Comparison of ENCODE assay signal across 29 mouse cellular contexts in the genomic region with DNA sequence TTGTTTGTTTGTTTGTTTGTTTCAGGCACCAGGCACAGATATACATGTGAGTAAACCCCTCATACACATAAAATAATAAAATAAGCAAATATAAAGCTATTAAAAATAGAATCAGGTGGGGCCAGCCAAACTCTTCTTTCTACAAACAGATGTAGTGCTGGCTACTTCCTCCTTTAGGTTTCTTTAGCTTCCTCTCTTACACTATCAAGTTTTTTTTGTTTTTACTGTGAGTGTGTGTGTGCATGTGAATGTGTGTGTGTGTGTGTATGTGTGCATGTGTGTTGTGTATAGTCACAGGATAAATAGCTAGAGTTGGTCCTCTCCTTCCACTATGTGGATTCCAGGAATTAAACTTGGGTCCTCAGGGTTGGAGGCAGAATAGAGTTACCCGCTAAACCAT. TPM values are rescaled to one million over a fixed set of nuclear protein-coding genes. Genes with fewer than 3 reads are reported as not detected.
DNase-seq lines count a peak whose midpoint lies in the region; TF ChIP-seq lines count a peak whose summit lies in the region.
"Had no signal": no experiment of that assay in that cellular context is flagged by ENCODE, and none has a peak within 500 bp of the region (broad histone marks: within the 10 kb centered on the region; RNA-seq: fewer than 3 reads in every experiment).

No protein-coding gene starts in this region.

- TF ChIP-seq RAD21 in MEL (IDR thresholded peaks at IDR 0.05; ENCODE audit: low read depth, low read length) = no peak

- H3K9me3 ChIP-seq in MEL (replicated peaks; ENCODE audit: insufficient read depth, low read length) = no peaks in the 10 kb centered on the region
- H3K9me3 ChIP-seq: G1E had no signal

- no peaks in the 10 kb centered on the region; a peak in 1 of 4 replicates for H3K4me1 ChIP-seq in MEL (ENCODE audit: control insufficient read depth in 1 of 2, insufficient read depth in 2 of 2, low read length in 2 of 2)
- no peaks in the 10 kb centered on the region for H3K4me1 ChIP-seq in cerebellum, adult 2 months (ENCODE audit: control insufficient read depth, insufficient read depth, low read length)

- WGBS in cerebellum, adult 2 months = 93% methylated on average over 1 of the region's 1 CpGs

- peaks cover 0 to 12% of the 10 kb centered on the region in 2 experiments; a peak in 2 of 4 replicates for H3K36me3 ChIP-seq in MEL (ENCODE audit: control insufficient read depth in 1 of 2, insufficient read depth in 2 of 2, low read length in 2 of 2)
- no peaks in the 10 kb centered on the region for H3K36me3 ChIP-seq in splenic B cell, adult 2 months (ENCODE audit: control insufficient read depth, insufficient read depth, low read length, poor library complexity, severe bottlenecking)
- H3K36me3 ChIP-seq: G1E had no signal

- H3K9ac ChIP-seq in MEL (ENCODE audit: control insufficient read depth, low read depth, low read length, poor library complexity, severe bottlenecking) = no peak overlapping the region

- TF ChIP-seq CTCF in MEL (IDR thresholded peaks at IDR 0.05 in 2 of 3, conservative IDR thresholded peaks at IDR 0.05 in 1 of 3; ENCODE audit: control insufficient read depth in 1 of 3, insufficient read depth in 1 of 3, low read depth in 2 of 3, low read length in 3 of 3, poor library complexity in 1 of 3, severe bottlenecking in 1 of 3) = no peak
- no peak for TF ChIP-seq CTCF in cerebellum, adult 2 months (IDR thresholded peaks at IDR 0.05; ENCODE audit: borderline replicate concordance, insufficient read depth, low read depth, low read length)

- TF ChIP-seq POLR2A in MEL (IDR thresholded peaks at IDR 0.05; ENCODE audit: control insufficient read depth in 1 of 2, insufficient read depth in 1 of 2, low read depth in 1 of 2, low read length in 2 of 2, poor library complexity in 1 of 2) = no peak
- no peak for TF ChIP-seq POLR2A in cerebellum, adult 2 months (IDR thresholded peaks at IDR 0.05; ENCODE audit: borderline replicate concordance, insufficient read depth, low read length)

- H3K27ac ChIP-seq in MEL (ENCODE audit: control insufficient read depth, low read depth, low read length) = no peak overlapping the region
- no peak overlapping the region for H3K27ac ChIP-seq in cerebellum, adult 2 months (ENCODE audit: insufficient read depth, low read length)

- peak; percentile 15 to 55; a peak in 1 of 4 replicates for TF ChIP-seq EP300 in MEL (IDR thresholded peaks at IDR 0.05; ENCODE audit: low read depth in 1 of 2, low read length in 2 of 2)

- DNase-seq in A20 (ENCODE audit: low read depth, low spot score) = peak; percentile 33
- DNase-seq in MEL (ENCODE audit: low read depth, low spot score) = peak; percentile 61
- DNase-seq in MEL-GATA-1-ER (ENCODE audit: extremely low read depth, low read depth) = peak; percentile 26
- peak; percentile 37 for DNase-seq in splenic B cell, adult 2 months (ENCODE audit: low read depth, low spot score)
- DNase-seq in cerebellum, adult 2 months = no peak
- no peak for DNase-seq in retina, postnatal 1 day
- no peak for DNase-seq in kidney, postnatal 10 days
- DNase-seq in gastrocnemius, postnatal 36 days = no peak
- DNase-seq: adrenal gland, adult 2 months; adrenal gland, adult 8-10 months; adrenal gland, postnatal 10 days; adrenal gland, postnatal 14 days; adrenal gland, postnatal 25 days; adrenal gland, postnatal 36 days; B cell, adult 2 months; cerebellum, adult 11 months; cerebellum, adult 11-12 months; cerebellum, adult 18-20 months; cerebellum, adult 8-10 months; cerebellum, adult 9-10 months had no signal

- no peaks in the 10 kb centered on the region for H3K27me3 ChIP-seq in MEL (ENCODE audit: control insufficient read depth in 1 of 2, insufficient read depth in 2 of 2, low read length in 2 of 2)
- H3K27me3 ChIP-seq in splenic B cell, adult 2 months (ENCODE audit: control insufficient read depth, insufficient read depth, low read length, poor library complexity, severe bottlenecking) = no peaks in the 10 kb centered on the region
- H3K27me3 ChIP-seq in cerebellum, adult 2 months (ENCODE audit: control insufficient read depth, insufficient read depth, low read length) = no peaks in the 10 kb centered on the region
- H3K27me3 ChIP-seq: CH12.LX had no signal

- H3K79me2 ChIP-seq in MEL (ENCODE audit: control insufficient read depth, insufficient read depth, low read length, poor library complexity) = no peaks in the 10 kb centered on the region

- intact Hi-C loops in gastrocnemius, postnatal 36 days (cut with DNase I) = no loop called here

- no peak overlapping the region for H3K4me3 ChIP-seq in MEL (ENCODE audit: control insufficient read depth in 1 of 2, insufficient read depth in 1 of 2, low read depth in 2 of 2, low read length in 2 of 2)
- no peak overlapping the region for H3K4me3 ChIP-seq in cerebellum, adult 2 months (replicated peaks; ENCODE audit: insufficient read depth, low read depth, low read length)

TF ChIP-seq in MEL, 35 proteins besides CTCF, POLR2A, EP300 and RAD21:
- TF ChIP-seq POLR2AphosphoS2 (IDR thresholded peaks at IDR 0.05; ENCODE audit: low read length) = no peak
- peak; percentile 91 for TF ChIP-seq ZNF384 (IDR thresholded peaks at IDR 0.05; ENCODE audit: low read depth, low read length)
- 0 out of 2 replicates have a peak, but pooled peaks have one; percentile 16 for TF ChIP-seq RCOR1 (IDR thresholded peaks at IDR 0.05; ENCODE audit: low read depth, low read length)
- 0 out of 2 replicates have a peak, but pooled peaks have one; percentile 23 for TF ChIP-seq ELF1 (IDR thresholded peaks at IDR 0.05; ENCODE audit: low read depth, low read length)

RNA-seq across cellular contexts. Expression of a gene that starts 12.6 kb away (rescaled TPM):
- total RNA-seq in MEL (2012; rRNA removed) = not detected in 2 replicates
- under 1 TPM in 1 of 2 experiments, not detected in 1; 0.25 TPM for polyA plus RNA-seq in MEL (2012; ENCODE audit: insufficient read depth in 1 of 2, insufficient read length in 2 of 2, low read depth in 1 of 2, low replicate concordance in 2 of 2, missing spikeins in 1 of 2)
- not detected in 2 replicates for polyA plus RNA-seq in cerebellum, adult 2 months (2012; rRNA removed)
- total RNA-seq in gastrocnemius, postnatal 36 days (2021) = not detected
- total RNA-seq: adrenal gland, adult 18-20 months; adrenal gland, adult 2 months; adrenal gland, adult 8-10 months; adrenal gland, postnatal 10 days; adrenal gland, postnatal 14 days; adrenal gland, postnatal 25 days; adrenal gland, postnatal 36 days; adrenal gland, postnatal 4 days; CH12.LX; ES-E14; G1E had no signal
- polyA plus RNA-seq: adrenal gland, adult 2 months; brain, embryonic 14.5 days; C2C12; CD4-positive, CD25-positive, alpha-beta regulatory T cell, adult 4 months; G1E; Patski had no signal

RNA-seq across cellular contexts. Expression of a gene that starts 12.8 kb away (rescaled TPM):
- not detected in 2 replicates for total RNA-seq in MEL (2012; rRNA removed)
- under 1 TPM in 1 of 2 experiments, not detected in 1; 0.38 TPM for polyA plus RNA-seq in MEL (2012; ENCODE audit: insufficient read depth in 1 of 2, insufficient read length in 2 of 2, low read depth in 1 of 2, low replicate concordance in 2 of 2, missing spikeins in 1 of 2)
- 1.7 and 2.0 TPM in 2 replicates for polyA plus RNA-seq in cerebellum, adult 2 months (2012; rRNA removed)
- under 1 TPM; 0.47 to 0.74 TPM for total RNA-seq in gastrocnemius, postnatal 36 days (2021)
- polyA plus RNA-seq: G1E had no signal

RNA-seq across cellular contexts. Expression of a gene that starts 47.1 kb away (rescaled TPM):
- total RNA-seq in MEL (2012; rRNA removed) = 0.27 and 0.46 TPM in 2 replicates
- polyA plus RNA-seq in MEL (2012; ENCODE audit: insufficient read depth in 1 of 2, insufficient read length in 2 of 2, low read depth in 1 of 2, low replicate concordance in 2 of 2, missing spikeins in 1 of 2) = under 1 TPM in 1 of 2 experiments, not detected in 1; 0.60 TPM
- 0.05 and 0.10 TPM in 2 replicates for polyA plus RNA-seq in cerebellum, adult 2 months (2012; rRNA removed)
- total RNA-seq in gastrocnemius, postnatal 36 days (2021) = under 1 TPM in 1 of 2 experiments, not detected in 1; 0.84 TPM
- total RNA-seq: adrenal gland, adult 18-20 months had no signal
- polyA plus RNA-seq: adrenal gland, adult 2 months; G1E had no signal

Comparison
In these comparisons a context has a peak if more than half of its experiments do, and no peak if none do; other contexts are left out.
1. DNase-seq: peak in A20 (single experiment), MEL (single experiment), MEL-GATA-1-ER (single experiment) and splenic B cell, adult 2 months (single experiment); none in cerebellum, adult 2 months (0 of 2), retina, postnatal 1 day (single experiment), kidney, postnatal 10 days (single experiment) and gastrocnemius, postnatal 36 days (0 of 2).